Mouse (Mus musculus) embryo, embryonic 9.5 days (tissue): ENCODE measurements around the gene Fam189a2.

Experiments
- DNase-seq: peaks from one replicate; pipeline ENCODE4 v3.0.0-alpha.2; 2017; ENCODE audit errors: extremely low spot score

Fam189a2 gene

DNA sequence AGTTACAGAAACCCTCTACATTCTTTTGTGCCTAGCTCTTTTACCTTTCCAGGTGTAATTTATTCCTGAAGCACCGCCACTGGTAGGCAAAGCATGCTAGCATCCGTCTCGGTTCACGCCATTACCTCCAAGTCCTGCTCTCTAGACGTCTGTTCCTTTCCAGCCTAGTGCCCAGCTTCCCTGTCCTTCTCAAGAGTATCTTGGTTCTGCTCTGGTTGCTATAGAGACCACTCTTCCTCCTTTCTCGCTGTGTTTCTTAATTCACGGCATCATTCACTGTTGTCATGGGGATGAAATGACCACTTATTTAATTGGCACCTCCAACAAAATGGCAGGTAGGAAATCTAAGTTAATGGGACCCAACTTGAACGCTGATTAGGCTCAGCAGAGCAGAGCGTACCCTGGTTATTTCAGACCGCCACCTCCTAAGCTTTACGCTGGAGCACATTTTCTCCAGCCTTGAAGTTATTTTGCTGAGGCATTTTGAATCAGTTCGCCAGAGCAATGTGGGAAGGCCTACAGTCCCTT, 89.3 kb downstream of the Fam189a2 start:
- no peak for DNase-seq

DNA sequence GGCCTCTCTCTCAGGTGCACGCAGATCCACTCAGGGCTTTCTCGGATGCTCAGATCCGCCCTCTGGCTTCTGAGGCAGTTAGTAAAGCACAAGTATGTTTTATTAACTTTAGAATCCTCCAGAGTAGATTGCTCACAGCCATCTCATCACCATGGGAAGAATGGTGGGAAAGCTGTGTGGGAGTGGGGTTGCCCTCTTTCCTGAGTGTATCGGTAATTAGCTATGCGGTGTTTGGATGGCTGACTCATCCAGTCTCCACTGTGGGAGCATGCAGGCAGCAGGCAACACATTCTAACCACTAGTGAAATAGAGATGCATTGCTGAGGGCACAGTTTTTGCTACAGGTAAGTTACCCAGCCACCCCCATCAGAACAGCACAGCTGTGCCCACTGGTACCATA, 100.0 kb downstream of the Fam189a2 start:
- no peak for DNase-seq

DNA sequence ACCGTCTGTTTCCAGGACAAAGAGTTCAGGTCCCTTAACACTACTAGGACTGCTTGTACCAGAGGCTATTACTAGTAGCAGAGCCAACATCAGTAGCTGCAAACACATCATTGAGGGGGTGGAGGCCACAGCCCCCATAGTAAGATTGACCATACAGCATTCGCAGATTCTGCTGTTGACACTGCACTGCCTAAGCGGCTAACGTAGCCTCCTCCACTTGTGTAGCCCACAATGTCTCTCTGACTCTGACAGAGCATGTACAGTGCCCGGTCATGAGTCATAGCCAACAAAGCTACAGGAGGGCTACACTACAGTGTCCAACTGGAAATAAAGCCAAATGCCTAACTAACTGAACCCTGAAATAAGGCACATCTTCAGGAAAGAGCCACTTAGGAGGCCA, 105.3 kb downstream of the Fam189a2 start:
- no peak for DNase-seq

DNA sequence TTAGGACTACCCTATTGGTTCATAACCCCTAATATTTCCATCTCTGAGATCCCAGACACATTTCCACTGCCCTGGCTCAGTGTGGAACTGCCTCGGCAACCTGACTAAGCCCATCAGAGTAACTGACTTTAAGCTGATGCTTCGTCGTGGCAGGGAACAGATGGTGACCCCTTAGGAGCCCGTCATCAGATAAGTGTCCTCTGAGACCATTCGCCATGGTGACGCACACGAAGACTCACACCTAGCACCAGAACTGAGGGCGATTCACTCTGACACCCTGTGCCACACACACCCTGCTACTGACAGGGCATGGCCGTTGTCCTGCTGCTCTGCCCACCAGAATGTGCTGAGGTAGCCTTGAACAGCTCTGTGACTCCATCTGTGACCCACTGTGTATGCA, 106.0 kb downstream of the Fam189a2 start:
- DNase-seq, result no peak

DNA sequence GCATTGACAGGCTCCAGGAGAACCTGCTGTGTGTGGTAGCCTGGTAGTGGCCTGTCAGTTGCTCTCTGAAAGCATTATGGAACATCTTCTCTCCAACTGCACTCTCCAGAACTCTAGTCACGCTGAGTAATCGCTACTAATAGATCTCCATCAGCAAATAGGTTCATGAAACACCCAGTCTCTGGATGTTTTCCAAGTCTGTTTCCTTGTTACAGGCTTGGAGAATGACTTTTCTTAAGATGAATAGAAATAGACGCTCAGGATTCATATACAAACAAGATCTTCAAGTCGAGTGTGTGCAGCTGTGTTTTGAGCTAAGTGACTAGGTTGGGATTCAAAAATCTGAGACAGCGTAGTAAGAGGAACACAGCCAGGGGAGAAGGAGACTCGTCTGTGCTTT, 106.8 kb downstream of the Fam189a2 start:
- no peak for DNase-seq
